Mouse (Mus musculus) testis, adult 2 months (tissue): ENCODE data around the gene R3hdm2.

ENCODE experiments used
- CTCF ChIP-seq: fragments of 200-500 bp; IDR thresholded peaks from 2 replicates; pipeline ENCODE4 v1.5.1; 2012; ENCODE audit warnings: low read depth, mild to moderate bottlenecking, inconsistent platforms, low read length, moderate library complexity; ENCODE audit not compliant: control insufficient read depth, insufficient read depth, insufficient replicate concordance
- POLR2A ChIP-seq: fragments of 200-500 bp; IDR thresholded peaks from 2 replicates; pipeline ENCODE4 v1.6.1; 2012; ENCODE audit warnings: low read depth, mild to moderate bottlenecking, inconsistent platforms, low read length, moderate library complexity; ENCODE audit not compliant: control insufficient read depth

DNA sequence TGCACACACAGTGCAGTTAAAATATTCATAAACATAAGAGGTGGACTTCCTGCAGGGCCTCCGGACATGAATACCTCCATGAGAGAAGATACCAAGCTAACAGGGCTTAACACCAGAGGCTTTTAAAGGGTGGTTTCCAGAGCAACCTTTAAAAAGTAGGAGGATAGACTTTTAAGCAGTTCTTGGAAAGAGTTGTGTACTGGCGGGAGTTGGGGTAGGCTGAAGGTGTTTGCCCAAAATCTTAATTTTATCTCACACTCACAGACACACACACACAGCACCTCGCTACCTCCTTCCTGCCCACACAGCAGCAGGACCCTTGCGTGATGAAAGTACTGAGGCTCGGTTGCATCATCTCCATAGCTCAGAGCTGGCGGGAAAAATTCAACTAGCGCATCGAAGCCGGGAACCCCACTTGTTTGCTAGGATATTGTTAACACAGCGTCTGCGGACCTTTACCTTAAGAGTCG, 141.5 kb downstream of the R3hdm2 start:
- no peak for TF ChIP-seq POLR2A
- TF ChIP-seq CTCF = no peak
